Mouse (Mus musculus) C2C12 (cell line): ENCODE measurements around the gene Adgrg2.

Experiments used
- CEBPB ChIP-seq: IDR thresholded peaks from one replicate; pipeline ENCODE4 v1.6.1; 2011; ENCODE audit warnings: low read depth, mild to moderate bottlenecking, control low read depth, moderate library complexity
- CTCF ChIP-seq: IDR thresholded peaks from one replicate; pipeline ENCODE4 v1.5.1; 2011; ENCODE audit not compliant: control insufficient read depth, insufficient read depth, insufficient read length
- MYOG ChIP-seq: IDR thresholded peaks from one replicate; pipeline ENCODE4 v1.6.1; 2011; ENCODE audit not compliant: control insufficient read depth, insufficient read length; ENCODE audit errors: extremely low read depth
- USF1 ChIP-seq: IDR thresholded peaks from one replicate; pipeline ENCODE4 v1.6.1; 2011; ENCODE audit warnings: low read depth, mild to moderate bottlenecking, control low read depth, moderate library complexity

GRCm38 (mm10) chrX:160413881-160414395 is 23.4 kb downstream of the Adgrg2 start:
- no peak for TF ChIP-seq CTCF
- TF ChIP-seq USF1 = no peak
- TF ChIP-seq MYOG = no peak
- no peak for TF ChIP-seq CEBPB
